Mouse (Mus musculus): ENCODE measurements at regions not wholly inside any gene's neighbourhood (a gene's known extent, or its start where the extent isn't known, plus 50 kb on each side); places are given as distances from the start of the nearest gene placed in this dataset.

- TF ChIP-seq POLR2A (IDR thresholded peaks at IDR 0.05; ENCODE audit: low read depth, low read length) (no peak), CTCF (IDR thresholded peaks at IDR 0.05; ENCODE audit: extremely low read depth, insufficient read depth, insufficient read length, insufficient replicate concordance) (no peak)
These were observed 130.3 kb downstream of the Barhl2 start for GRCm38 (mm10) chr5:106327592-106328150.

Measured in spleen, adult 2 months (tissue).